Mouse (Mus musculus) intestine, embryonic 16.5 days (tissue): Measurements from ENCODE around the gene Rab11a. TPM values are rescaled to one million over a fixed set of nuclear protein-coding genes. Genes with fewer than 3 reads are reported as not detected.

ENCODE experiments used
- microRNA-seq: library from miRNA; unstranded; fragments of <30 nt; microRNA quantifications from one replicate; pipeline ENCODE4, GENCODE M21; 2016
- polyA plus RNA-seq: library from polyadenylated mRNA; unstranded; fragments of >200 nt; fragmentation: Nextera tagmentation; extraction: Ambion mirVana; gene quantifications from 2 replicates; pipeline ENCODE4 v1.2.1, GENCODE M21; 2015

The Rab11a gene
- polyA plus RNA-seq, 1 experiment from 2014 or later = 645 TPM

Small RNAs within 50 kb of the gene (microRNA-seq; reads per million reads assigned to microRNA genes)
- not detected for gene Gm47308

Other genes with a start within 250 kb of the Rab11a start
- gene Dennd4a, start 73.6 kb upstream of the Rab11a start, polyA plus RNA-seq = 3.9 TPM in 2 replicates
- 0.04 TPM in 1 of 2 replicates, not detected in the other for gene Slc24a1, start 213.8 kb upstream of the Rab11a start, polyA plus RNA-seq
- gene Ints14, start 223.1 kb upstream of the Rab11a start, polyA plus RNA-seq = 45.1 and 49.2 TPM in 2 replicates